Mouse (Mus musculus) layer of hippocampus, postnatal 14 days (tissue): ENCODE data around the gene Lrrc37a. TPM values are rescaled to one million over a fixed set of nuclear protein-coding genes. Genes with fewer than 3 reads are reported as not detected.

Experiments
- total RNA-seq, 2 experiments: library from RNA; stranded (reverse); gene quantifications; 2 replicates each; pipeline ENCODE4 v1.2.3; 2021

The Lrrc37a gene
- total RNA-seq, 2 experiments from 2014 or later, result not detected

Other genes with a start within 250 kb of the Lrrc37a start
- 1 to 10 TPM; 2.4 to 3.0 TPM for gene Map3k14, start 237.1 kb downstream of the Lrrc37a start, total RNA-seq
- 10 to 100 TPM in 1 of 2 experiments, 1 to 10 TPM in 1; 9.8 to 10.1 TPM for gene Arhgap27, start 140.9 kb downstream of the Lrrc37a start, total RNA-seq
- gene Plekhm1, start 91.9 kb downstream of the Lrrc37a start, total RNA-seq, result 10 to 100 TPM; 17.0 to 17.7 TPM
- gene Gm884, start 116.5 kb upstream of the Lrrc37a start, total RNA-seq, result not detected
- not detected for gene Lyzl6, start 134.3 kb upstream of the Lrrc37a start, total RNA-seq
- gene Rprml, start 145.0 kb upstream of the Lrrc37a start, total RNA-seq, result 100 to 1,000 TPM; 113 to 118 TPM
- 10 to 100 TPM; 75.7 to 78.5 TPM for gene Gosr2, start 193.3 kb upstream of the Lrrc37a start, total RNA-seq
- gene Wnt9b, start 245.2 kb upstream of the Lrrc37a start, total RNA-seq, result 1 to 10 TPM in 1 of 2 experiments, under 1 TPM in 1; 0.48 to 2.7 TPM